Mouse (Mus musculus) CH12.LX (cell line): ENCODE results near the gene Gamt. TPM values are rescaled to one million over a fixed set of nuclear protein-coding genes. Genes with fewer than 3 reads are reported as not detected.
A peak's percentile ranks its signal among the peaks of the same experiment; 100 is the strongest.

Source experiments
- DNase-seq: peaks from one replicate; pipeline ENCODE4 v3.0.0-alpha.2; 2013; ENCODE audit errors: extremely low read depth
- H3K27ac ChIP-seq: 2 replicates; pipeline ENCODE4 v1.5.1; 2012; ENCODE audit warnings: low read depth, mild to moderate bottlenecking, control low read depth, moderate library complexity; ENCODE audit not compliant: insufficient read depth
- H3K27me3 ChIP-seq: replicated peaks from 2 replicates; pipeline ENCODE3; 2012; ENCODE audit warnings: inconsistent platforms
- H3K36me3 ChIP-seq, 2 experiments: replicated peaks in 1 of 2; 2 replicates each; pipeline versions ENCODE3 to v1.6.1; 2012; ENCODE audit warnings: inconsistent platforms in 1 of 2, low read length in 1 of 2, mild to moderate bottlenecking in 1 of 2, mixed read lengths in 1 of 2, moderate library complexity in 1 of 2; ENCODE audit not compliant: control insufficient read depth in 1 of 2, insufficient read depth in 1 of 2
- H3K4me1 ChIP-seq, 2 experiments: 2 replicates each; pipeline ENCODE4 v1.6.1; 2012; ENCODE audit warnings: inconsistent platforms in 1 of 2, moderate library complexity in 1 of 2; ENCODE audit not compliant: insufficient read depth in 2 of 2, control insufficient read depth in 1 of 2
- H3K4me2 ChIP-seq: 2 replicates; pipeline ENCODE4 v1.6.1; 2012; ENCODE audit warnings: low read depth, mild to moderate bottlenecking, control low read depth; ENCODE audit not compliant: poor library complexity, insufficient read depth, severe bottlenecking
- H3K4me3 ChIP-seq, 3 experiments: fragments of 150-350 bp in 1 of 3; sonication (generic) in 1 of 3; replicated peaks in 1 of 3; 2 replicates each; pipeline versions ENCODE3 to v1.5.1; 2011 to 2012; ENCODE audit warnings: low read depth in 2 of 3, low read length in 2 of 3, mild to moderate bottlenecking in 2 of 3, moderate library complexity in 2 of 3, control low read depth in 1 of 3, improper control_type of control experiment in 1 of 3, inconsistent platforms in 1 of 3, mixed read lengths in 1 of 3; ENCODE audit not compliant: poor library complexity in 1 of 3
- H3K79me2 ChIP-seq: replicated peaks from 2 replicates; pipeline ENCODE4 v1.6.1; 2012; ENCODE audit warnings: mild to moderate bottlenecking, moderate library complexity; ENCODE audit not compliant: control insufficient read depth, poor library complexity, insufficient read depth, severe bottlenecking; ENCODE audit errors: extremely low read depth
- H3K9ac ChIP-seq: 2 replicates; pipeline ENCODE4 v1.6.1; 2012; ENCODE audit warnings: low read depth, mild to moderate bottlenecking, control low read depth, moderate library complexity; ENCODE audit not compliant: insufficient read depth
- H3K9me3 ChIP-seq: replicated peaks from 2 replicates; pipeline ENCODE3; 2012; ENCODE audit warnings: low read length, inconsistent platforms, mixed read lengths
- CTCF ChIP-seq, 2 experiments: IDR thresholded peaks in 1 of 2; conservative IDR thresholded peaks in 1 of 2; 2 replicates each; pipeline ENCODE4 v1.5.1; 2011 to 2012; ENCODE audit warnings: low read depth in 2 of 2, low read length in 2 of 2, improper control_type of control experiment in 1 of 2, inconsistent platforms in 1 of 2, mild to moderate bottlenecking in 1 of 2, moderate library complexity in 1 of 2
- ELF1 ChIP-seq: IDR thresholded peaks from 2 replicates; pipeline ENCODE4 v1.6.1; 2014; ENCODE audit warnings: low read depth, mild to moderate bottlenecking, inconsistent platforms, low read length, improper control_type of control experiment
- EP300 ChIP-seq: IDR thresholded peaks from 2 replicates; pipeline ENCODE4 v1.6.1; 2011; ENCODE audit warnings: low read length, improper control_type of control experiment
- HCFC1 ChIP-seq: IDR thresholded peaks from 2 replicates; pipeline ENCODE4 v1.6.1; 2012; ENCODE audit warnings: low read depth, mild to moderate bottlenecking, inconsistent platforms, low read length, improper control_type of control experiment
- JUN ChIP-seq: IDR thresholded peaks from 2 replicates; pipeline ENCODE4 v1.6.1; 2011; ENCODE audit warnings: low read depth, mild to moderate bottlenecking, low read length, improper control_type of control experiment, moderate library complexity; ENCODE audit not compliant: insufficient read depth
- JUND ChIP-seq: conservative IDR thresholded peaks from 2 replicates; pipeline ENCODE4 v1.6.1; 2011; ENCODE audit warnings: low read depth, low read length, improper control_type of control experiment
- KAT2A ChIP-seq: IDR thresholded peaks from 2 replicates; pipeline ENCODE4 v1.6.1; 2012; ENCODE audit warnings: low read length, improper control_type of control experiment, inconsistent platforms; ENCODE audit not compliant: insufficient replicate concordance
- MAX ChIP-seq: IDR thresholded peaks from 2 replicates; pipeline ENCODE4 v1.6.1; 2011; ENCODE audit warnings: low read length, improper control_type of control experiment
- MEF2A ChIP-seq: IDR thresholded peaks from 2 replicates; pipeline ENCODE4 v1.6.1; 2014; ENCODE audit warnings: low read depth, mild to moderate bottlenecking, inconsistent platforms, low read length, improper control_type of control experiment, borderline replicate concordance
- MXI1 ChIP-seq: IDR thresholded peaks from 2 replicates; pipeline ENCODE4 v1.6.1; 2011; ENCODE audit warnings: mild to moderate bottlenecking, low read depth, low read length, improper control_type of control experiment
- NELFE ChIP-seq: IDR thresholded peaks from 2 replicates; pipeline ENCODE4 v1.6.1; 2011; ENCODE audit warnings: low read depth, low read length, improper control_type of control experiment
- RAD21 ChIP-seq: IDR thresholded peaks from 2 replicates; pipeline ENCODE4 v1.6.1; 2011; ENCODE audit warnings: low read depth, mild to moderate bottlenecking, low read length, improper control_type of control experiment, moderate library complexity
- SMC3 ChIP-seq: IDR thresholded peaks from 2 replicates; pipeline ENCODE4 v1.6.1; 2011; ENCODE audit warnings: low read depth, low read length, improper control_type of control experiment
- TCF12 ChIP-seq: IDR thresholded peaks from 2 replicates; pipeline ENCODE4 v1.6.1; 2014; ENCODE audit warnings: low read depth, mild to moderate bottlenecking, inconsistent platforms, low read length, improper control_type of control experiment
- USF1 ChIP-seq: IDR thresholded peaks from 2 replicates; pipeline ENCODE4 v1.6.1; 2014; ENCODE audit warnings: low read depth, mild to moderate bottlenecking, inconsistent platforms, low read length, improper control_type of control experiment
- USF2 ChIP-seq: conservative IDR thresholded peaks from 2 replicates; pipeline ENCODE4 v1.6.1; 2011; ENCODE audit warnings: low read depth, low read length, improper control_type of control experiment
- ZC3H11A ChIP-seq: IDR thresholded peaks from 2 replicates; pipeline ENCODE4 v1.6.1; 2012; ENCODE audit warnings: low read depth, mild to moderate bottlenecking, inconsistent platforms, low read length, improper control_type of control experiment
- ZKSCAN1 ChIP-seq: IDR thresholded peaks from 2 replicates; pipeline ENCODE4 v1.6.1; 2012; ENCODE audit warnings: low read depth, inconsistent platforms, low read length, improper control_type of control experiment, borderline replicate concordance
- dilution Hi-C: fragments of 300-500 bp; cut with MboI; formaldehyde crosslinking; loops from 2 replicates; pipeline ENCODE4 v1.14.3; 2020; ENCODE audit warnings: low sequenced_read_pairs; ENCODE audit not compliant: extremely low pct_unique_long_range_greater_than_20kb, extremely low pct_ligation_motif_present
- in situ Hi-C: fragments of 300-500 bp; cut with MboI; formaldehyde crosslinking; loops from 3 replicates; pipeline ENCODE4 v1.14.3; 2019; ENCODE audit warnings: low sequenced_read_pairs, low pct_ligation_motif_present, low pct_unique_long_range_greater_than_20kb, mixed read lengths
- polyA plus RNA-seq: library from polyadenylated mRNA; unstranded; fragments of >175 nt; gene quantifications from 2 replicates; pipeline ENCODE4 v1.2.1, GENCODE M21; 2012; ENCODE audit warnings: low read depth; ENCODE audit not compliant: insufficient read length
- total RNA-seq, 2 experiments: library from RNA; depleted of rRNA; stranded (reverse); fragments of 300-350 nt in 1 of 2; fragments of >200 nt in 1 of 2; gene quantifications; 2 replicates each; pipeline ENCODE4 v1.2.3; 2012 to 2014

The Gamt gene
- total and polyA plus RNA-seq, 3 experiments: 0.24 to 0.30 TPM; not detected in 1

DNA sequence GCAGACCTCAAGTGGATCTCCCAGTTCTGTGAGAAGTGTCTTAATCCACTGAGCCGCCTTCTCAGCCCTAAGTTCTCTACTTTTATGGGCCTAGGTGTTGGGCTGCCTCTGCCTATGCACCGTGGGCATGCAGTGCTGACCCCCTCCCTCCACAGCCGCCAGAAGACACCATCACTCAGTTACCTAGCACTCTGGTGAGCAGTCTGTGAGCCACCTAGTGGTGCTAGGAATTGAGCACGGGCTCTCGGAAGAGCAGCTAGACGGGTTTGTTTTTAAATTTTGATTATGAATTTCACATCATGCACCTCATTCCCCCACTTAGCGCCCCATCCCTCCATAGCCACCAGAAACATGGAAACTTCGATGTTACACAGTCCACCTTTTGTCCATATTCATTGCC lies 27.8 kb upstream of the Gamt start:
- in situ Hi-C loops: no loop called here
- peaks cover 26 to 49% of the 10 kb centered on the region in 2 experiments for H3K4me1 ChIP-seq
- dilution Hi-C loops: no loop called here
- no peak overlapping the region for H3K27ac ChIP-seq
- peaks cover 14% of the 10 kb centered on the region for H3K79me2 ChIP-seq
- peaks cover 44 to 62% of the 10 kb centered on the region in 2 experiments for H3K36me3 ChIP-seq
- no peaks in the 10 kb centered on the region for H3K27me3 ChIP-seq
- peaks cover 3% of the 10 kb centered on the region for H3K9me3 ChIP-seq
- TF ChIP-seq USF1 (no peak), CTCF (conservative IDR thresholded peaks at IDR 0.05 in 1 of 2, IDR thresholded peaks at IDR 0.05 in 1 of 2; ENCODE audit: low read depth in 2 of 2, low read length in 2 of 2) (peak in 1 of 2 experiments; percentile 41; a peak in 2 of 4 replicates), EP300 (no peak), USF2 (no peak), ELF1 (no peak), ZC3H11A (no peak), JUN (no peak), RAD21 (peak; percentile 7), KAT2A (no peak), SMC3 (0 out of 2 replicates have a peak, but pooled peaks have one; percentile 19), MEF2A (no peak), MXI1 (no peak), NELFE (no peak), TCF12 (no peak), HCFC1 (no peak), ZKSCAN1 (no peak), JUND (no peak)
- no peak for DNase-seq
- no peak overlapping the region for H3K4me2 ChIP-seq
- no peak overlapping the region for H3K4me3 ChIP-seq
- no peak overlapping the region for H3K9ac ChIP-seq

DNA sequence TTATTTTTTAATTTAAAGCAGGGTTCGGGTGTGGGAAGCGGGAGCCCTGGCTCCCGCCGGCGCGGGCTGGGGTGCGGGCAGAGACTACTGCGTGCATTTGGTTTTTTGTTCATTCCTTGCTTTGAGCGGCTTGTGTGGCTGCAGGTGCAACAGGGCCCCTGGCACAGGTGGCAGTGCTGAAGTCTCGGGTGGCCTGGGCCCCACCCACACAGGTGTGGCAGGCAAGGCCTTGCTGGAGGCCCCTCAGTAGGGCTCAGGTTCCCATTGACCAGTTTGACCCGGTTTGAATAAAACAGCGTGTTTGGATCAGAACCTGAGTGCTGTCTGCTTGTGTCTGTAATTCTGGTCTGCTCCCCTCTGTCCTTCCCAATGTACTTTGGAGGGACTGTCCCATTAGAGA lies 27.3 kb upstream of the Gamt start:
- in situ Hi-C loops (no loop called here), dilution Hi-C loops (no loop called here)
- H3K27ac ChIP-seq: no peak overlapping the region
- peaks cover 3% of the 10 kb centered on the region for H3K9me3 ChIP-seq
- no peak overlapping the region for H3K4me3 ChIP-seq
- no peak overlapping the region for H3K9ac ChIP-seq
- H3K27me3 ChIP-seq: no peaks in the 10 kb centered on the region
- DNase-seq: no peak
- H3K4me1 ChIP-seq: peaks cover 32 to 54% of the 10 kb centered on the region in 2 experiments
- TF ChIP-seq JUND (no peak), EP300 (no peak), MAX (no peak)
- TF ChIP-seq, all 38 proteins: peak for 0
- Histone ChIP-seq H3K79me2 (peaks cover 8% of the 10 kb centered on the region), H3K36me3 (peaks cover 47 to 62% of the 10 kb centered on the region in 2 experiments), H3K4me2 (no peak overlapping the region)
